Mouse (Mus musculus): Measurements from ENCODE around the gene Olfr1537.

Olfr1537 gene

DNA sequence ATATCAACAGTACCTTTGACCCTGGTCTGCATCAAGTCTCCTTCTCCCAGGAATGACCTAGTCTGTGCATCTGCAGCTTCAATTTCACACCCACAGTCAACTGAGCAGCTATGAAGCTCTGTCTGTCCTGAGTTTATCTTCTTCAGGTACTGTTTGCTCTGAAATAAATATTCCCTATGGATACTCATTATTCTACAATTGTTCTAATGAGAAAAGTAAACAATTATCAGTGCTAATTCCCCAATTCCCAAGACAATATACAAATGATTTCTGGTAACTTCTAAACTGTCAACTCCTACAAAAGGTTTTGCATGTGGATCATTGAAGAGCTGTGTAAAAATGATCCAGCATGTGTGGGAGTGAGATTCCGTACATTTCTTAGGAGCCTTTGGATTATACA, at the start of gene Olfr1537:
Olfr1537 (minus strand) TSS at position 101 of the 400 bp plus-strand sequence.
- no peak for DNase-seq

DNA sequence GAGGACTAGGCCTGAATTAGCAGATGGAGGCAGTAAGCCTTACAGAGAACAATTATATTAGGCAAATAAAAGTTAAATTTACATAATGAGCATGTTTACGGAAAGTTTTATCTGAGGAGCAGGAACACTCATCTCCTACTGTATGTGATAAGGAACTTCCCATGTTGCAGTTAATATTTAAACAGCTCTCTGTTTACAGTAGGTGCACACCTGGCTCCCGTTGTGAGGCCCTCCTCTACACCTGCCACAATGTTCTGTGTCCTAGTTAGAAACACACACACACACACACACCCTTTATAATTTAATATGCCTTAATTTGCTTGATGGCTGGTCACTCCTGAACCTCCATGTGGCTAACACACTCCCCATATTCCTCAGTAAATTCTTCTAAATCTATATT, 37.3 kb upstream of the Olfr1537 start:
- DNase-seq = no peak

DNA sequence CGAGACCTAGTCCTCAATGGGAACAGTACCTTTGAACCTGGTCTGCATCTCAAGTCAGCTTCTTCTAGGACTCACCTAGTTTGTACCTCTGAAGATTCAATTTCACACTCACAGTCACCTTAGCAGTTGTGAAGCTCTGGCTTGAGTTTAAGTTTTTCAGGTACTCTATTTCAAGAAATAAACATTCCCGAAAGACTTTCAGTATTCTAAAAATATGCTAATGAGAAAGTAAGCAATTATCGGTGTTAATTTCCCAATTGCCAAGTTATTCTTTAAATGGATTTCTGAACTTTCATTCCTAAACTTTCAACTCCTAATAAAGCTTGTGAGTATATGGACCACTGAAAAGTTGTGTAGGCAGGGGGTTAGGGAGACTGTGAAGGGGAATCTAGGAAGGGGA, 26.9 kb upstream of the Olfr1537 start, which contains the start of gene Olfr945:
Olfr945 (minus strand) TSS at position 101 of the 400 bp plus-strand sequence.
- no peak for DNase-seq

DNA sequence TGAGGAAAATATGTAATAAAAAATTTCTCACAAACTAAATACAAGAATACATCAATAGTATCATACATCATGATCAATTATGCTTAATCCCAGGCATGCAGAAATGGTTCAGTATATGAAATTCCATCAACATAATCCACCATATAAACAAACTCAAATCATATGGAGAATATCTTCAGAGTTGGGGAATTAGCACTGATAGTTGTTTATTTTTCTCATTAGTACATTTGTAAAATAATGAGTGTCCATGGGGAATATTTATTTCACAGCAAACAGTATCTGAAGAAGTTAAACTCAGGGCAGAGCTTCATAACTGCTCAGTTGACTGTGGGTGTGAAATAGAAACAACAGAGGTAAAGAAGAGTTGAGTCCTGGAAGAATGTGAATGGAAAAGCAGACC, 48.2 kb downstream of the Olfr1537 start, which contains the start of gene Olfr944:
Olfr944 (plus strand) TSS at position 301 of the 400 bp plus-strand sequence.
- no peak for DNase-seq
